In genomic region chr12:73344300-73344699, GRCm38 (mm10) we compare ENCODE assay signal across 26 mouse cellular contexts. TPM values are rescaled to one million over a fixed set of nuclear protein-coding genes. Genes with fewer than 3 reads are reported as not detected.
DNase-seq lines count a peak whose midpoint lies in the region; ATAC-seq and TF ChIP-seq lines count a peak whose summit lies in the region.
"Had no signal": no experiment of that assay in that cellular context is flagged by ENCODE, and none has a peak within 500 bp of the region (broad histone marks: within the 10 kb centered on the region; RNA-seq: fewer than 3 reads in every experiment).

No protein-coding gene starts in this region.

- peak overlapping the region; percentile 7; the same call in 1 of the 2 replicates for H3K27ac ChIP-seq in gastrocnemius, adult 2 months
- H3K27ac ChIP-seq in heart, embryonic 10.5 days, result no peak overlapping the region
- H3K27ac ChIP-seq in heart, embryonic 12.5 days (ENCODE audit: poor library complexity, severe bottlenecking), result no peak overlapping the region
- H3K27ac ChIP-seq in embryonic facial prominence, embryonic 13.5 days, result no peak overlapping the region
- H3K27ac ChIP-seq: forebrain, embryonic 10.5 days; heart, embryonic 13.5 days; hindbrain, embryonic 12.5 days; hindbrain, embryonic 15.5 days had no signal

- no peaks in the 10 kb centered on the region for H3K9me3 ChIP-seq in heart, embryonic 10.5 days
- H3K9me3 ChIP-seq in heart, embryonic 12.5 days (replicated peaks), result no peaks in the 10 kb centered on the region; the same call in 1 of the 2 replicates
- H3K9me3 ChIP-seq in embryonic facial prominence, embryonic 13.5 days, result no peaks in the 10 kb centered on the region
- H3K9me3 ChIP-seq: G1E; heart, embryonic 13.5 days; hindbrain, embryonic 12.5 days; hindbrain, embryonic 15.5 days had no signal

- peaks cover 19% of the 10 kb centered on the region for H3K4me1 ChIP-seq in heart, embryonic 10.5 days
- H3K4me1 ChIP-seq in heart, embryonic 12.5 days (replicated peaks), result peaks cover 11% of the 10 kb centered on the region; the same call in 1 of the 2 replicates
- H3K4me1 ChIP-seq in embryonic facial prominence, embryonic 13.5 days, result peaks cover 23% of the 10 kb centered on the region
- H3K4me1 ChIP-seq: hindbrain, embryonic 15.5 days had no signal

- H3K4me2 ChIP-seq in heart, embryonic 12.5 days, result no peak overlapping the region
- no peak overlapping the region for H3K4me2 ChIP-seq in embryonic facial prominence, embryonic 13.5 days
- H3K4me2 ChIP-seq: heart, embryonic 13.5 days; hindbrain, embryonic 12.5 days; hindbrain, embryonic 15.5 days had no signal

- no peak for TF ChIP-seq CTCF in gastrocnemius, adult 2 months (IDR thresholded peaks at IDR 0.05)

- peaks cover 13% of the 10 kb centered on the region for H3K36me3 ChIP-seq in heart, embryonic 10.5 days
- H3K36me3 ChIP-seq in heart, embryonic 12.5 days, result peaks cover 7% of the 10 kb centered on the region
- H3K36me3 ChIP-seq in embryonic facial prominence, embryonic 13.5 days, result peaks cover 7% of the 10 kb centered on the region; the same call in 1 of the 2 replicates

- H3K4me3 ChIP-seq in gastrocnemius, adult 2 months, result no peak overlapping the region
- no peak overlapping the region for H3K4me3 ChIP-seq in heart, embryonic 10.5 days
- H3K4me3 ChIP-seq in heart, embryonic 12.5 days, result no peak overlapping the region
- no peak overlapping the region for H3K4me3 ChIP-seq in embryonic facial prominence, embryonic 13.5 days
- H3K4me3 ChIP-seq: forebrain, embryonic 10.5 days; heart, embryonic 13.5 days; hindbrain, embryonic 12.5 days; hindbrain, embryonic 15.5 days had no signal

- no peak for DNase-seq in gastrocnemius, adult 2 months
- DNase-seq in gastrocnemius, postnatal 36 days, result no peak
- DNase-seq in heart, embryonic 10.5 days (ENCODE audit: low spot score), result peak; percentile 73
- DNase-seq in ZHBTc4 (ENCODE audit: low read depth, low spot score), result peak; percentile 29
- DNase-seq in kidney, adult 11 months, result no peak
- DNase-seq: adrenal gland, adult 8-10 months; adrenal gland, postnatal 36 days; B cell, adult 2 months; cerebellum, adult 18-20 months; cerebellum, adult 9-10 months; cerebellum, postnatal 14 days; gastrocnemius, postnatal 10 days; heart, adult 18-20 months; kidney, adult 8-10 months had no signal

- H3K27me3 ChIP-seq in heart, embryonic 10.5 days (ENCODE audit: insufficient read depth, poor library complexity, severe bottlenecking), result no peaks in the 10 kb centered on the region
- H3K27me3 ChIP-seq in heart, embryonic 12.5 days (replicated peaks), result no peaks in the 10 kb centered on the region
- H3K27me3 ChIP-seq in embryonic facial prominence, embryonic 13.5 days, result peaks cover 8% of the 10 kb centered on the region
- H3K27me3 ChIP-seq: CH12.LX; heart, embryonic 13.5 days; hindbrain, embryonic 12.5 days; hindbrain, embryonic 15.5 days; Patski had no signal

- WGBS in heart, embryonic 10.5 days, result 90% methylated on average over 4 of the region's 4 CpGs
- 90% methylated on average over 4 of the region's 4 CpGs for WGBS in heart, embryonic 12.5 days
- WGBS in embryonic facial prominence, embryonic 13.5 days, result 95% methylated on average over 4 of the region's 4 CpGs

- intact Hi-C loops in gastrocnemius, adult 2 months (cut with DNase I), result no loop called here
- intact Hi-C loops in gastrocnemius, postnatal 36 days (cut with DNase I), result no loop called here

- no peak overlapping the region for H3K9ac ChIP-seq in heart, embryonic 12.5 days
- H3K9ac ChIP-seq in embryonic facial prominence, embryonic 13.5 days, result no peak overlapping the region
- H3K9ac ChIP-seq: heart, embryonic 13.5 days; hindbrain, embryonic 12.5 days; hindbrain, embryonic 15.5 days had no signal

- no peak for ATAC-seq in heart, embryonic 12.5 days (ENCODE audit: insufficient number of reproducible peaks, low FRiP score)
- ATAC-seq in embryonic facial prominence, embryonic 13.5 days (ENCODE audit: insufficient number of reproducible peaks, insufficient read depth, low FRiP score, low TSS enrichment, low read depth), result 0 out of 2 replicates have a peak, but pooled peaks have one; percentile 37
- ATAC-seq: activated CD4-positive, CD25-positive, alpha-beta regulatory T cell, adult 4 months; forebrain, embryonic 14.5 days; intestine, postnatal 0 days; Patski had no signal

RNA-seq across cellular contexts. Expression of gene Slc38a6, which starts 57.7 kb away (rescaled TPM):
- total RNA-seq in gastrocnemius, adult 2 months (2021), result 1 to 10 TPM; 1.7 to 3.6 TPM
- total RNA-seq in gastrocnemius, postnatal 36 days (2021), result 1 to 10 TPM; 2.6 TPM
- 7.0 and 7.3 TPM in 2 replicates for polyA plus RNA-seq in heart, embryonic 10.5 days (2016; fragmentation: Nextera tagmentation; extraction: Ambion mirVana)
- 4.5 and 5.5 TPM in 2 replicates for polyA plus RNA-seq in heart, embryonic 12.5 days (2016; fragmentation: Nextera tagmentation; extraction: Ambion mirVana)
- polyA plus RNA-seq in embryonic facial prominence, embryonic 13.5 days (2015; fragmentation: Nextera tagmentation; extraction: Ambion mirVana), result 10.9 and 13.7 TPM in 2 replicates

RNA-seq across cellular contexts. Expression of gene Trmt5, which starts 57.8 kb away (rescaled TPM):
- 1 to 10 TPM; 8.5 to 8.6 TPM for total RNA-seq in gastrocnemius, adult 2 months (2021)
- total RNA-seq in gastrocnemius, postnatal 36 days (2021), result 1 to 10 TPM; 5.1 to 8.0 TPM
- 18.5 and 21.1 TPM in 2 replicates for polyA plus RNA-seq in heart, embryonic 10.5 days (2016; fragmentation: Nextera tagmentation; extraction: Ambion mirVana)
- 13.6 and 14.4 TPM in 2 replicates for polyA plus RNA-seq in heart, embryonic 12.5 days (2016; fragmentation: Nextera tagmentation; extraction: Ambion mirVana)
- polyA plus RNA-seq in embryonic facial prominence, embryonic 13.5 days (2015; fragmentation: Nextera tagmentation; extraction: Ambion mirVana), result 17.3 and 18.9 TPM in 2 replicates

Comparison
In these comparisons a context has a peak if more than half of its experiments do, and no peak if none do; other contexts are left out.
1. DNase-seq: peak in heart, embryonic 10.5 days (single experiment) and ZHBTc4 (single experiment); none in gastrocnemius, adult 2 months (single experiment), gastrocnemius, postnatal 36 days (0 of 2) and kidney, adult 11 months (single experiment).